Mouse (Mus musculus) stomach, postnatal 0 days (tissue): ENCODE results near the gene Ppp3ca. TPM values are rescaled to one million over a fixed set of nuclear protein-coding genes. Genes with fewer than 3 reads are reported as not detected.

Experiments
- ATAC-seq: fragments of 200-750 bp; cut with Nextera tagmentation; 2 replicates; pipeline ENCODE4 v1.8.0; 2017; ENCODE audit not compliant: low FRiP score, low TSS enrichment
- DNase-seq: peaks from one replicate; pipeline ENCODE4 v3.0.0-alpha.2; 2016; ENCODE audit warnings: low spot score
- H3K27ac ChIP-seq: fragments of 300-500 bp; sonication (generic); replicated peaks from 2 replicates; pipeline ENCODE4 v1.5.1; 2014; ENCODE audit warnings: mild to moderate bottlenecking, control low read depth
- H3K27me3 ChIP-seq: fragments of 300-500 bp; sonication (generic); 2 replicates; pipeline ENCODE4 v1.6.1; 2014; ENCODE audit warnings: low read length; ENCODE audit not compliant: control insufficient read depth, insufficient read depth
- H3K36me3 ChIP-seq: fragments of 300-500 bp; sonication (generic); 2 replicates; pipeline ENCODE4 v1.6.1; 2014; ENCODE audit warnings: low read length, mixed read lengths; ENCODE audit not compliant: control insufficient read depth, insufficient read depth
- H3K4me1 ChIP-seq: fragments of 300-500 bp; sonication (generic); replicated peaks from 2 replicates; pipeline ENCODE4 v1.6.1; 2014; ENCODE audit warnings: antibody characterized with exemption; ENCODE audit not compliant: control insufficient read depth, insufficient read depth
- H3K4me2 ChIP-seq: fragments of 300-500 bp; sonication (generic); replicated peaks from 2 replicates; pipeline ENCODE4 v1.6.1; 2014; ENCODE audit warnings: low read depth, mild to moderate bottlenecking, control low read depth, moderate library complexity
- H3K4me3 ChIP-seq: fragments of 300-500 bp; sonication (generic); 2 replicates; pipeline ENCODE4 v1.5.1; 2014; ENCODE audit warnings: low read depth, low read length, control low read depth
- H3K9ac ChIP-seq: fragments of 300-500 bp; sonication (generic); 2 replicates; pipeline ENCODE4 v1.6.1; 2014; ENCODE audit warnings: mild to moderate bottlenecking, low read length, control low read depth, mixed read lengths
- H3K9me3 ChIP-seq: fragments of 300-500 bp; sonication (generic); 2 replicates; pipeline ENCODE4 v1.6.1; 2016; ENCODE audit warnings: low read length; ENCODE audit not compliant: control insufficient read depth
- CTCF ChIP-seq: IDR thresholded peaks from 2 replicates; pipeline ENCODE4 v1.5.1; 2016; ENCODE audit warnings: antibody characterized with exemption, low read depth, mild to moderate bottlenecking, moderate library complexity
- EP300 ChIP-seq: optimal IDR thresholded peaks from 2 replicates; pipeline ENCODE3; 2016; ENCODE audit warnings: antibody characterized with exemption
- WGBS: fragments of 180-500 bp; shearing (Covaris S2); extraction: QIAGEN DNeasy Blood & Tissue Kit; methylation state at CpG from one replicate; pipeline ENCODE4 v1.1.7; 2014; 5-methylcytosine and 5-hydroxymethylcytosine counted together
- polyA plus RNA-seq: library from polyadenylated mRNA; unstranded; fragments of >200 nt; fragmentation: Nextera tagmentation; extraction: Ambion mirVana; gene quantifications from 2 replicates; pipeline ENCODE4 v1.2.1, GENCODE M21; 2015

Ppp3ca gene
- polyA plus RNA-seq, 1 experiment from 2014 or later: 50.2 TPM

DNA sequence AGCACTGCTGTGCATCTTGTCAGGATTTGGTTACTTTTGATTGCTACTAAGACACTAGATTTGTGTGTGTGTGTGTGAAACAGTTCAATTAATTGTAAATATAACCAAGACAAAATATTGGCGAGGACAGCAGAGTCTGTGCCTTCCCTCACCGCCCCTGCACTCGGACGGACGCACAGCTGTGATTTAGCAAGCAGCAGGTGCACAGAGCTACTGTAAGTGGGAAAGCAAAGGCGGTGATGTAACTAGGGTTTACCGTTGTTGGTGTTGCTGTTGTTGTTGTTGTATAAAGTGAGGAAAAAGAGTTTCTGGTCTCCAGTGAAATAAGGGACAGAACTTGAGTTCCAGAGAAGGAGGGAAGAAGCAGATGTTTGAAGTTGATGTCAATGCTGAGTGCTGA, 75.5 kb downstream of the Ppp3ca start:
- no peak overlapping the region for H3K4me3 ChIP-seq
- H3K4me2 ChIP-seq: no peak overlapping the region
- no peak for TF ChIP-seq CTCF
- TF ChIP-seq EP300: no peak
- no peak overlapping the region for H3K27ac ChIP-seq
- no peaks in the 10 kb centered on the region for H3K4me1 ChIP-seq
- ATAC-seq (no peak), DNase-seq (no peak)
- H3K9ac ChIP-seq: no peak overlapping the region
- H3K36me3 ChIP-seq: no peaks in the 10 kb centered on the region
- H3K9me3 ChIP-seq: no peaks in the 10 kb centered on the region
- 70% methylated on average over 7 of the region's 7 CpGs for WGBS
- H3K27me3 ChIP-seq: no peaks in the 10 kb centered on the region

GRCm38 (mm10) chr3:136748761-136749476, 79.0 kb downstream of the Ppp3ca start:
- DNase-seq (no peak), ATAC-seq (no peak)
- H3K9ac ChIP-seq: no peak overlapping the region
- H3K4me1 ChIP-seq: no peaks in the 10 kb centered on the region
- no peak overlapping the region for H3K4me3 ChIP-seq
- no peaks in the 10 kb centered on the region for H3K27me3 ChIP-seq
- no peak overlapping the region for H3K27ac ChIP-seq
- no peak overlapping the region for H3K4me2 ChIP-seq
- WGBS: 86% methylated on average over 6 of the region's 6 CpGs
- no peaks in the 10 kb centered on the region for H3K9me3 ChIP-seq
- no peaks in the 10 kb centered on the region for H3K36me3 ChIP-seq
- no peak for TF ChIP-seq CTCF
- TF ChIP-seq EP300: no peak

- no peaks in the 10 kb centered on the region for H3K9me3 ChIP-seq
- no peak for TF ChIP-seq EP300
- no peak for TF ChIP-seq CTCF
These were observed 79.5 kb downstream of the Ppp3ca start for GRCm38 (mm10) chr3:136749477-136749797.

GRCm38 (mm10) chr3:136749951-136750350, 80.0 kb downstream of the Ppp3ca start:
- Histone ChIP-seq H3K4me1 (no peaks in the 10 kb centered on the region), H3K4me2 (no peak overlapping the region), H3K36me3 (no peaks in the 10 kb centered on the region), H3K27me3 (no peaks in the 10 kb centered on the region), H3K9ac (no peak overlapping the region), H3K27ac (no peak overlapping the region), H3K4me3 (no peak overlapping the region), H3K9me3 (no peaks in the 10 kb centered on the region)
- 71% methylated on average over 2 of the region's 2 CpGs for WGBS
- TF ChIP-seq EP300: no peak
- no peak for ATAC-seq
- DNase-seq: no peak

More at GRCm38 (mm10) chr3:136749477-136749797, 79.5 kb downstream of the Ppp3ca start:
- Histone ChIP-seq H3K27me3 (no peaks in the 10 kb centered on the region), H3K4me3 (no peak overlapping the region), H3K4me1 (no peaks in the 10 kb centered on the region), H3K4me2 (no peak overlapping the region), H3K27ac (no peak overlapping the region), H3K36me3 (no peaks in the 10 kb centered on the region), H3K9ac (no peak overlapping the region)
- no peak for ATAC-seq
- no peak for DNase-seq

- H3K9ac ChIP-seq: no peak overlapping the region
These were observed 82.3 kb downstream of the Ppp3ca start for GRCm38 (mm10) chr3:136752126-136752716.

GRCm38 (mm10) chr3:136756137-136756536, 86.2 kb downstream of the Ppp3ca start:
- Histone ChIP-seq H3K9ac (no peak overlapping the region), H3K27me3 (no peaks in the 10 kb centered on the region), H3K36me3 (no peaks in the 10 kb centered on the region), H3K4me2 (no peak overlapping the region), H3K27ac (no peak overlapping the region), H3K4me1 (no peaks in the 10 kb centered on the region), H3K4me3 (no peak overlapping the region), H3K9me3 (no peaks in the 10 kb centered on the region)
- TF ChIP-seq EP300 (no peak), CTCF (no peak)
- WGBS: 91% methylated on average over 6 of the region's 6 CpGs
- DNase-seq (no peak), ATAC-seq (no peak)

More at GRCm38 (mm10) chr3:136752126-136752716, 82.3 kb downstream of the Ppp3ca start:
- no peaks in the 10 kb centered on the region for H3K4me1 ChIP-seq
- DNase-seq: no peak
- H3K4me3 ChIP-seq: no peak overlapping the region
- TF ChIP-seq CTCF (no peak), EP300 (no peak)
- WGBS: 68% methylated on average over 5 of the region's 5 CpGs
- H3K27ac ChIP-seq: no peak overlapping the region
- no peaks in the 10 kb centered on the region for H3K9me3 ChIP-seq
- H3K36me3 ChIP-seq: no peaks in the 10 kb centered on the region
- H3K27me3 ChIP-seq: no peaks in the 10 kb centered on the region
- no peak for ATAC-seq
- H3K4me2 ChIP-seq: no peak overlapping the region
